Mouse (Mus musculus): ENCODE measurements at regions not wholly inside any gene's neighbourhood (a gene's known extent, or its start where the extent isn't known, plus 50 kb on each side); places are given as distances from the start of the nearest gene placed in this dataset.

DNA sequence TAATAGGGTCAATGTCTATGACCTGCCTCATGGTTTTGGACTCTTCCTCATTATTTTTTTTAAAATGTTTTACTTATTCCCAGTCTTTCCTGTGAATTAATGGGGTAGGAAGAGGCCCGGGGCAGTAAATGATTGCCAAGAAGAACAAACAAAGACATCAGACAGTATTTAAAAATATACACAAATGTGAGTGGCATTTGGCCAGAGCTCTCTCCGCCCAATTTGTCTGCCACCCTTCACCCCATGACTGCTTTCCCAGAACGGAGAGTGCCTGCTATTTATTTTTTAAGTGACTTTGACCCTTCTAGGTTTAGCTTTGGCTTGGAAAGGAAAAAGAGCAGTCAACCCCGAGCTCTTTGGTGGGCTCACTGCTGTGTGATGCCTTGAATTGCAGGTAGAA is 111.0 kb upstream of the Thumpd2 start:
- no peaks in the 10 kb centered on the region for H3K9me3 ChIP-seq (replicated peaks)
- H3K27ac ChIP-seq (replicated peaks): no peak overlapping the region
- H3K36me3 ChIP-seq: no peaks in the 10 kb centered on the region
- DNase-seq (ENCODE audit: low spot score): no peak
- WGBS: 76% methylated on average over 4 of the region's 4 CpGs
- H3K4me1 ChIP-seq: no peaks in the 10 kb centered on the region
- no peak overlapping the region for H3K4me3 ChIP-seq
- H3K27me3 ChIP-seq (ENCODE audit: low read depth, poor library complexity, severe bottlenecking): no peaks in the 10 kb centered on the region

DNA sequence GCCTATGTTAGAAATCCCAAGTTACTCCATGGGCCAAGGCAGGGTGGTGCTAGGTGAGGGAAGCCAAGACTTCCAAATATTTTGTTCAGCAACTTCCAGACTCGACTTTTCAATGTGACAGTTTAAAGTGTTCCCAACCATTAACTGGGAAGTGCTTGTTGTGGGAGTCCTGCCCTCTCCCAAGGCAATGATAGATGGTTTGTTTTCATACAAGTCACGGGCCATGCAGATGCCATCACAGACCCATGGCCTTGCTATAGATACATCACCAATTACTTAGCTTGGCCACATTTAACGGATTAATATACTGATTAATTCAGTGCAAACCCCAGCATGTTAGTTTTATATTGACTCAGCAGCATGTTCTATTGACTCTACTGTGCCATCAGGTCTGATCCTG is 108.1 kb upstream of the Thumpd2 start:
- H3K36me3 ChIP-seq: no peaks in the 10 kb centered on the region
- no peaks in the 10 kb centered on the region for H3K9me3 ChIP-seq (replicated peaks)
- 93% methylated on average over 3 of the region's 3 CpGs for WGBS
- H3K4me3 ChIP-seq: no peak overlapping the region
- no peak overlapping the region for H3K27ac ChIP-seq (replicated peaks)
- H3K27me3 ChIP-seq (ENCODE audit: low read depth, poor library complexity, severe bottlenecking): no peaks in the 10 kb centered on the region
- H3K4me1 ChIP-seq: no peaks in the 10 kb centered on the region
- no peak for DNase-seq (ENCODE audit: low spot score)

DNA sequence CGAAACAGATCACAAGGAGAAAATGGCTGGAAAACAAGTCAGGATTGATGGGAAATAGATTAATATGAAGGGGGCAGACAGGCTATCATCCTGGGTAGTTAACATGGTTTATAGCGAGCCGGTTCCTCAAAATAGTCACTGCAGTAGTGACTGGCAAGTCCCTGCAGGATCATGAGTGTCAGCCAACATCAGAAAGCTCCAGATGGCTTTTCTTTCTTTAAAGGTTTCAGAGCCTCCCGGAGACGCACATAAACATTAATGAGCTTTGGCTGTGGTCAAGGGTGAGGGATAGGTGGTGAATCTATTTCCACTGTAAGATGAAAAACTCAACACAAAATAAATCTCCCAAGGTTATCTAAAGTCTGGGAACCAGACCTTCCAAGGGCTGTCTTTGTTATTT is 104.2 kb upstream of the Thumpd2 start:
- no peaks in the 10 kb centered on the region for H3K36me3 ChIP-seq
- H3K4me3 ChIP-seq: no peak overlapping the region
- DNase-seq (ENCODE audit: low spot score): no peak
- no peaks in the 10 kb centered on the region for H3K27me3 ChIP-seq (ENCODE audit: low read depth, poor library complexity, severe bottlenecking)
- 93% methylated on average over 5 of the region's 5 CpGs for WGBS
- H3K4me1 ChIP-seq: no peaks in the 10 kb centered on the region
- no peaks in the 10 kb centered on the region for H3K9me3 ChIP-seq (replicated peaks)
- no peak overlapping the region for H3K27ac ChIP-seq (replicated peaks)

DNA sequence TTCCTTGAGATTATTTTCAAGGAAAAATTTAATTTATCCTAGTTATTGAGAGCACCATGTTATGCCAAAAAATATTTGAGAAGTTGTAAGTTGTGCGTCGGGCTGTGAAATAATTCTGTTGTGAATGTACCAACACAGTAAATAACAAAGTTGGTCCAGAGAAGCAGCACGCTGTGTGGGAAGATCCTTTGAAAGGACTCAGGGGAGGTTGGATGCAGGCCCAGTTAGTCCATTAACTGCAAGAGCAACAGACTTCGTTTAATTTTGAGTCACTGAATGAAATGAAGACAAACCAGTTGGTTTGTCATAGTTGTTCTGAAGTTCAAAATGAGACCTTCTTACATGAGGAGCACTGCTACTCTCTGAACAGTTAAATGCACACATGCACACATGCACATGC is 85.8 kb upstream of the Thumpd2 start:
- 95% methylated on average over 4 of the region's 4 CpGs for WGBS
- DNase-seq (ENCODE audit: low spot score): no peak
- Histone ChIP-seq H3K4me1 (no peaks in the 10 kb centered on the region), H3K27ac (replicated peaks) (no peak overlapping the region), H3K27me3 (ENCODE audit: low read depth, poor library complexity, severe bottlenecking) (no peaks in the 10 kb centered on the region), H3K9me3 (replicated peaks) (no peaks in the 10 kb centered on the region), H3K4me3 (no peak overlapping the region), H3K36me3 (no peaks in the 10 kb centered on the region)

DNA sequence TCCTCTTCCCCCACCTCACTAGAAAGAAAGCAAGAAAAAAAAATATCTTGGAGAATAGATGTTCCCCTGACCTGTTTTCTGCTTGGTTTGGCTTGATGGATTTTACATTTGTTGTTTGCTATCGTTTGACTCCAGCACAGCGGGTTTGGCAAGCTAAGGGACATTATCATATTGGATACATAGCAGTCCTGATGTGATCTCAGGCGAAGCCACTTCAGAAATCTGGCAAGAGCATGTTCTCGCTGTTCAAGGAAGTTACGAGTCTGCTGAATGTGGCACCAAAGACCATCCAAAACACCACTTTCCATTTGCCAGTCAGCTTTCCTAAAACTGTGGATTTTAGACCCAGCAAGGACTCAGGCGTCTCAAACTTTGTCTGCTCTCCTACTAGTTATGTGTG is 69.8 kb upstream of the Thumpd2 start:
- Histone ChIP-seq H3K9me3 (replicated peaks) (no peaks in the 10 kb centered on the region), H3K27me3 (ENCODE audit: low read depth, poor library complexity, severe bottlenecking) (no peaks in the 10 kb centered on the region), H3K36me3 (no peaks in the 10 kb centered on the region), H3K4me3 (no peak overlapping the region), H3K27ac (replicated peaks) (no peak overlapping the region), H3K4me1 (no peaks in the 10 kb centered on the region)
- DNase-seq (ENCODE audit: low spot score): no peak
- 88% methylated on average over 6 of the region's 6 CpGs for WGBS

DNA sequence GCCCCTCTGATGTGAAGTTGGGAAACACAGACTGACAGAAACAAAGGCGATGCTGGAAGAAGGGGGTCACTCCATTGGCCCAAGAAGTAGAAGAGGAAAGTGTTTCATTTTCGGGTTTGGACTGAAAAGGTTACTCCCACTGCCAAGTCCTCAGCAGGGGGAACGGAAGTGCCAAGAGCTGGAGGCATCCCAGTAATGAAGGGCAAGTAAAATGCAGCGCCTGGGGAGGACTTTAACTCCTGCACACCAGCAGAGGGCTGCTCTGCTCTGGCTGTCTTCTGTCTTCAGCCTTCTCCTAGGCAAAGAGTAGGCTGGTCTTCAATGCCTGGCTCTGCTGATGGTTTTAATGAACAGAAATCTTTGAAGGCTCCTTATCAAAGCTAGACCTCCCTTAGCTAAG is 68.3 kb upstream of the Thumpd2 start:
- no peak for DNase-seq (ENCODE audit: low spot score)
- Histone ChIP-seq H3K27ac (replicated peaks) (no peak overlapping the region), H3K27me3 (ENCODE audit: low read depth, poor library complexity, severe bottlenecking) (no peaks in the 10 kb centered on the region), H3K4me3 (no peak overlapping the region), H3K36me3 (no peaks in the 10 kb centered on the region), H3K9me3 (replicated peaks) (no peaks in the 10 kb centered on the region), H3K4me1 (no peaks in the 10 kb centered on the region)
- 66% methylated on average over 4 of the region's 4 CpGs for WGBS

All from midbrain, embryonic 10.5 days (tissue).